Mouse (Mus musculus) intestine, embryonic 16.5 days (tissue): ENCODE measurements around the gene Apobec1. TPM values are rescaled to one million over a fixed set of nuclear protein-coding genes. Genes with fewer than 3 reads are reported as not detected.

Source experiments
- ATAC-seq: fragments of 200-750 bp; cut with Nextera tagmentation; 2 replicates; pipeline ENCODE4 v1.8.0; 2017; ENCODE audit warnings: moderate TSS enrichment, moderate library complexity
- H3K27ac ChIP-seq: fragments of 300-500 bp; sonication (generic); 2 replicates; pipeline ENCODE4 v1.5.1; 2014; ENCODE audit warnings: mild to moderate bottlenecking, low read length
- H3K27me3 ChIP-seq: fragments of 300-500 bp; sonication (generic); replicated peaks from 2 replicates; pipeline ENCODE4 v1.6.1; 2014; ENCODE audit warnings: low read length, control low read depth, mixed read lengths; ENCODE audit not compliant: control insufficient read depth, insufficient read depth
- H3K36me3 ChIP-seq: fragments of 300-500 bp; sonication (generic); 2 replicates; pipeline ENCODE4 v1.6.1; 2014; ENCODE audit warnings: low read length, control low read depth; ENCODE audit not compliant: control insufficient read depth, insufficient read depth
- H3K4me1 ChIP-seq: fragments of 300-500 bp; sonication (generic); 2 replicates; pipeline ENCODE4 v1.6.1; 2014; ENCODE audit warnings: low read length, control low read depth, mixed read lengths; ENCODE audit not compliant: control insufficient read depth, insufficient read depth
- H3K4me2 ChIP-seq: fragments of 300-500 bp; sonication (generic); 2 replicates; pipeline ENCODE4 v1.6.1; 2014; ENCODE audit warnings: low read depth, low read length, control low read depth
- H3K4me3 ChIP-seq: fragments of 300-500 bp; sonication (generic); 2 replicates; pipeline ENCODE4 v1.5.1; 2014; ENCODE audit warnings: mild to moderate bottlenecking, low read length
- H3K9ac ChIP-seq: fragments of 300-500 bp; sonication (generic); 2 replicates; pipeline ENCODE4 v1.6.1; 2014; ENCODE audit warnings: low read depth, low read length
- H3K9me3 ChIP-seq: fragments of 300-500 bp; sonication (generic); 2 replicates; pipeline ENCODE4 v1.6.1; 2016; ENCODE audit warnings: low read length, control low read depth; ENCODE audit not compliant: control insufficient read depth
- WGBS: fragments of 180-500 bp; shearing (Covaris S2); extraction: QIAGEN DNeasy Blood & Tissue Kit; methylation state at CpG from one replicate; pipeline ENCODE4 v1.1.7; 2014; 5-methylcytosine and 5-hydroxymethylcytosine counted together
- polyA plus RNA-seq: library from polyadenylated mRNA; unstranded; fragments of >200 nt; fragmentation: Nextera tagmentation; extraction: Ambion mirVana; gene quantifications from 2 replicates; pipeline ENCODE4 v1.2.1, GENCODE M21; 2015

Apobec1 gene
- polyA plus RNA-seq, 1 experiment from 2014 or later: 9.1 TPM

- H3K9ac ChIP-seq: no peak overlapping the region
- no peak overlapping the region for H3K4me2 ChIP-seq
- no peaks in the 10 kb centered on the region for H3K27me3 ChIP-seq
- WGBS: 63% methylated on average over 3 of the region's 3 CpGs
- H3K9me3 ChIP-seq: no peaks in the 10 kb centered on the region
- H3K36me3 ChIP-seq: no peaks in the 10 kb centered on the region
- H3K4me3 ChIP-seq: no peak overlapping the region
- ATAC-seq: no peak
- H3K27ac ChIP-seq: no peak overlapping the region
- no peaks in the 10 kb centered on the region for H3K4me1 ChIP-seq
Measured at GRCm38 (mm10) chr6:122534032-122534431, 68.2 kb downstream of the Apobec1 start.

GRCm38 (mm10) chr6:122532883-122533302 is 69.4 kb downstream of the Apobec1 start:
- H3K9ac ChIP-seq: no peak overlapping the region
- no peaks in the 10 kb centered on the region for H3K4me1 ChIP-seq
- peak overlapping the region; percentile 8; the same call in 1 of the 2 replicates for H3K4me2 ChIP-seq
- ATAC-seq: no peak
- H3K27ac ChIP-seq: no peak overlapping the region
- no peaks in the 10 kb centered on the region for H3K27me3 ChIP-seq
- no peak overlapping the region for H3K4me3 ChIP-seq
- no peaks in the 10 kb centered on the region for H3K9me3 ChIP-seq
- WGBS: 17% methylated on average over 4 of the region's 4 CpGs
- no peaks in the 10 kb centered on the region for H3K36me3 ChIP-seq

GRCm38 (mm10) chr6:122531466-122532174 is 70.6 kb downstream of the Apobec1 start:
- no peaks in the 10 kb centered on the region for H3K36me3 ChIP-seq
- H3K27me3 ChIP-seq: no peaks in the 10 kb centered on the region
- H3K9me3 ChIP-seq: no peaks in the 10 kb centered on the region
- no peaks in the 10 kb centered on the region for H3K4me1 ChIP-seq
- no peak overlapping the region for H3K27ac ChIP-seq
- 66% methylated on average over 8 of the region's 8 CpGs for WGBS
- ATAC-seq: no peak
- H3K4me3 ChIP-seq: no peak overlapping the region
- no peak overlapping the region for H3K9ac ChIP-seq
- H3K4me2 ChIP-seq: no peak overlapping the region

- H3K4me3 ChIP-seq: no peak overlapping the region
- H3K9ac ChIP-seq: no peak overlapping the region
- no peaks in the 10 kb centered on the region for H3K4me1 ChIP-seq
- no peaks in the 10 kb centered on the region for H3K9me3 ChIP-seq
- H3K27ac ChIP-seq: no peak overlapping the region
- no peaks in the 10 kb centered on the region for H3K27me3 ChIP-seq
- ATAC-seq: no peak
- no peaks in the 10 kb centered on the region for H3K36me3 ChIP-seq
- WGBS: 72% methylated on average over 11 of the region's 11 CpGs
- no peak overlapping the region for H3K4me2 ChIP-seq
Measured at GRCm38 (mm10) chr6:122528136-122528535, 74.1 kb downstream of the Apobec1 start.

Other genes with a start within 250 kb of the Apobec1 start
- 3.5 and 3.7 TPM in 2 replicates for gene Rimklb, start 103.7 kb downstream of the Apobec1 start, polyA plus RNA-seq
- gene Mfap5, start 96.6 kb downstream of the Apobec1 start, polyA plus RNA-seq: 8.8 and 9.2 TPM in 2 replicates
- gene Aicda, start 48.6 kb downstream of the Apobec1 start, polyA plus RNA-seq: not detected in 2 replicates
- gene Gdf3, start 7.6 kb upstream of the Apobec1 start, polyA plus RNA-seq: 0.06 and 0.13 TPM in 2 replicates
- gene Dppa3, start 24.0 kb upstream of the Apobec1 start, polyA plus RNA-seq: not detected in 2 replicates
- 0.06 and 0.18 TPM in 2 replicates for gene Nanog, start 105.0 kb upstream of the Apobec1 start, polyA plus RNA-seq
- 8.9 and 9.5 TPM in 2 replicates for gene Slc2a3, start 199.2 kb upstream of the Apobec1 start, polyA plus RNA-seq
- 3.3 and 3.4 TPM in 2 replicates for gene Foxj2, start 217.5 kb upstream of the Apobec1 start, polyA plus RNA-seq